Mouse (Mus musculus) heart, adult 9 months (tissue): ENCODE data around the gene Trrap.

Experiments
- DNase-seq, 2 experiments: peaks; one replicate each; pipeline ENCODE4 v3.0.0; 2022; ENCODE audit warnings: low spot score in 2 of 2

Gene Trrap

GRCm38 (mm10) chr5:144871775-144872174 lies 104.2 kb downstream of the Trrap start:
- no peak for DNase-seq

- peak; percentile 17 to 41 for DNase-seq
Observed at GRCm38 (mm10) chr5:144872326-144872725, 104.8 kb downstream of the Trrap start.

- no peak for DNase-seq
Observed at GRCm38 (mm10) chr5:144872867-144873266, 105.3 kb downstream of the Trrap start.

DNA sequence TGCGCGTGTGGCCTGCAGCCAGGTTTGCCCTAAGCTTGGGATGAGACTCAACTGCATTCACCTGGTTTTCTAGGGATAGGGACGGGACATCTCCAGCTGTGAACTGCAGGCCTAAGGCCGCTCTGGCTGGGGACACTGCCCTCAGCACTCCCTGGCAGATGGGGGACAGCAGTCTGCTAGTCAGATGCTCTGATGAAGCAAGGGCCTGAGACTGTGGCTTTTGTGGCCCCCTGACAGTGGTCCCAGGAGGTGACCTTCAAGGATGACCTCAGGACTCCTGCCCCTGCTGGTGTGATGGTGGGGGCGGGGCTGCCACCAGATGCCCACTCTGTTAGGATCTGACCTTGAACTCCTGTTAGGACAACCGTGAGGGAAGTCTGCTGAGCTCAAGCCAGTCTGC lies 107.7 kb downstream of the Trrap start:
- DNase-seq = no peak

DNA sequence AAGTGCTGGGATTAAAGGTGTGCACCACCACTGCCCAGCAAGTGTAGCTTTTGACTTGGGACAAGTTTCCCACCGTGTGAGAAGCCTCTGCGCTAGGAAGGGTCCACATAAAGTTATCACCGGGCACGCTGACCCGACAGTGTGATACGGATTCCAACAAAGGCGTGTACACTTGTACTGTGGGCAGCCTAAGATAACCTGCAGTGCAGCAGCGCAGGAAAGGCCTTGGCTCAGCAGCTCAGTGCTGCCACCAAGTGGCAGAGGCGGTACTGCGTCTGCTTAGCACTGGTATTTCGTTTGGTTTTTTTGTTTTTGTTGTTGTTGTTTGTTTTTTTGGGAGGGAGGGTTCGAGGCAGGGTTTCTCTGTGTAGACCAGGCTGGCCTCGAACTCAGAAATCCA lies 108.4 kb downstream of the Trrap start:
- DNase-seq = peak in 1 of 2 experiments; percentile 49

- no peak for DNase-seq
Observed at GRCm38 (mm10) chr5:144877021-144877420, 109.5 kb downstream of the Trrap start.

DNA sequence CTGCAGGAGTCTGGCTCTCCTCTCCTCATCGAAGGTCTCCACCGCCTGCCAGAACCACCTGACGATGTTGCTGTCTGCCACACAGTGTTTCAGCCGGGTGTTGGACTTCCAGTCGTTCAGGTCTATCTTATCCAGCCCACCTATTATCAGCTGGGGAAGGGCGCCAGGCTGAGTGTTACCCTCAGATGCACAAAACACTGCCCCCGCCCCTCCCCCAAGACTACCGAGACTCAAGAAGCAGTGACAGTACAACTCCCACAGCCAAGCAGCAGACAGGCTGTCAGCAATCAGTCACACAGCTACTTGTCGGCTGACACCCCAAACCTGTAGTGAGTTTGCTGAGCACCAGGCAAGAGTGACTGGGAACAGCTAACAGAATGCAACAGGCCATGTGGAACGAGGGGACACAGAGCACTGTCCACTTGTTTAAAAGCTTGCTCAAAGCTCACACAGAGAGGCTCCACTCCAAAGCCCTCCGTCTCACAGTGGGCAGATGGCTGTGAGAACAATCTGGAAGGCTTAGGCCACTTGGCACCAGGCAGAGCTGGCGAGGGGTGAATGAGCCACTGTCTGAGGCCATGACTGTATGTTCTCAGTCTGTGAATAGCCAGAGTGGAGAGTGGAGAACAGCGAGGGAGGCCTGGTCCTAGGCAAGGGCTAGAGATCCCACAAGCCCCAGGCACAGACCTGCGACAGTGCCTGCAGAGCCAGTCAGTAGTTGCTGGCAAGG lies 114.3 kb downstream of the Trrap start:
- DNase-seq = no peak

DNA sequence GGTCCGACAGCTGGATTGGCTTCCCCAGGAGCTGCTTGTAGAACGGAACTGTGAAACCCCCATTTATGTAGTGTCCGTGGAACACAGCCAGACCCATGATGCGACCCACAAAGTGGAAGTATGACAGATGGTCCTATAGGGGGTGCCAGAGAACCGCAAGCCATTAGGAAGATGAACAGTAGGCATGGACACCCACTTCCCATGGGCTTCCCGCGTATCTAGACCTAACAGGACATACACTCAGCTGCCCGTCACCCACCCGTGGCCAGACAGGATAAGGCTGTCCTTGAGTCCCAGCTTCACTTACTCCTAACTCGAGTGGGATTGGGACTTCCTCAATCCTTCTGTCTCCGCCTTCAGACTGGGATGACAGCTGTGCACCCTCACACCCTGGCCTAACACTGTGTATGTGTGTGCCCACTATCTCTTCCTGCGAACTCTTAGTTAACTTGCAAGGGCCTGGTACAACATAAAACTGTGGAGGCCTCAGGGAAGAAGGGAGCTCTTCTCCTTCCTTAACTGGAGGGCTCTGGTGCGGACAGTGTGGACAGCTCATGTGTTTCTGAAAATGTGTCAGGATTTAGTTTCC lies 117.2 kb downstream of the Trrap start:
- no peak for DNase-seq

- no peak for DNase-seq
Observed at GRCm38 (mm10) chr5:144885968-144886650, 118.6 kb downstream of the Trrap start.

DNA sequence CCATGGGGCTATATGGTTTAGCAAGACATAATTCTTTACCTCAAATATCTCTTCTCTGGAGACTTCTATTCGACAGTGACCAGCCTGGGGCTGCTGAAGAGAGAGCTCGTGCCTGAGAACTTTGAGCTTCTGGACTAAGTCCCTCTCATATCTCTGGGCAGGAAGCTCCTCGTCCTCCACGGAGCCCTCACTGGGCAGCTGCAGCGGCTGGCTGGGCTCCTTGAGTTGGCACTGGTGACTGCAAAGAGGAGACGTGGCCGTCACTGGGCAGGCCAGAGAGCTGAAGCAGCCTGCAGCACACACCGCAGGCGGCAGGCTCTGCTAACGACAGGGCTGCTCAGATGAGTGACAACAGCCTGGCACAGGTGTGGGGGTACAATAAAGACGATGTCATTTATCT lies 123.7 kb downstream of the Trrap start:
- no peak for DNase-seq

- DNase-seq = no peak
Observed at GRCm38 (mm10) chr5:144897881-144898280, 130.3 kb downstream of the Trrap start.

DNA sequence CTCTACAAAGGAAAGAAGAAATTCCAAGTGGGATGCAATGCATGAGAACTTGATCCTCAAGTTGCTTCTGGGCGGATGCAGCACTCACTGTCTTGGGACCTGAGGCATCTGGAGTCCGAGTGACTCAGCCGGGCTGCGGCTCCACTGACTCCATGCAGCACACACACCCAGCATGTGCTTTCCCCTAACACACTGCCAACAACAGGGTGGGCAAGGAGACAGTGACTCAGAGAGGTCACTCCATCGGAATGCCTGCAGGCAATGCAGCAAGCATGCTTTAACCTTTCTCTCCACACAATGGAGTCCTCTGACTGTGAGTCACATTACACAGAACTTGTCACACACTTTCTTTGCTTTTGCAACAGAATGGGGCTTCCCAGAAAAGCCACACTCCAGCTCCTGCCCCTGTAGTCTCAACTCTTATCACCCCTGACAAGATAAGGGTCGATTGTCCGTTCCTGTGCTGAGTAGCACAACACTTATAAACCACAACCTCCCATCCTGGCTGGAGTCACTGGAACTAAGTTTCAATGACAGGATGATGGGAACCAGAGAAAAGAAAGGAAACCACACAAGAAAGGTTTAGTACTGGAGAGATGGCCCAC lies 131.0 kb downstream of the Trrap start:
- peak; percentile 74 to 77 for DNase-seq

- no peak for DNase-seq
Observed at GRCm38 (mm10) chr5:144901035-144901434, 133.5 kb downstream of the Trrap start.

GRCm38 (mm10) chr5:144901791-144902190 lies 134.3 kb downstream of the Trrap start:
- no peak for DNase-seq

GRCm38 (mm10) chr5:144904356-144905134 lies 137.0 kb downstream of the Trrap start:
- DNase-seq = no peak

DNA sequence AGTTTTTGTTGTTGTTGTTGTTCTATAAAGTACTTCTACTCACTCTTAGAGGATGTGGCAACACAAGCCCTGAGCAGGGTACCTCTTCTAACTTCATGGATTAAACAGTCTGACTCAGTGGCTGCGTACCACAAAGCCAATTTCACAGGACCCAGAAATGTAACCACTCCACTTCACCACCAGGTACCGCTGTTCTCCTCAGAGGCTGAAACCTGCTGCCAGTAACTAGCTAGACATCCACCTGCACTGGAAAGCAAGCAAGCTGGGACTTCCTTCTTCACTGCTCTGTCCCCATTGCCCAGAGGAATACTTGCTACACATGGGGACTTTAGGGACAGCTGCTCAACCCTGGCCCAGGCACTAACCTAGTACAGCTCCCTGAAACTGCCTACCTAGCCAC lies 140.1 kb downstream of the Trrap start:
- no peak for DNase-seq
